Mouse (Mus musculus): ENCODE results near the gene Siah2. TPM values are rescaled to one million over a fixed set of nuclear protein-coding genes. Genes with fewer than 3 reads are reported as not detected.

Gene Siah2
- total RNA-seq (2017) = 16.8 to 20.9 TPM (median 20.6 TPM) in 3 replicates

GRCm38 (mm10) chr3:58691997-58692721, at the start of gene Siah2:
Gene Siah2, minus strand, starts transcription at chr3:58692400.
- ATAC-seq (replicated peaks; ENCODE audit: insufficient number of reproducible peaks, low FRiP score, low TSS enrichment, poor library complexity, severe bottlenecking) = peak; percentile 77

DNA sequence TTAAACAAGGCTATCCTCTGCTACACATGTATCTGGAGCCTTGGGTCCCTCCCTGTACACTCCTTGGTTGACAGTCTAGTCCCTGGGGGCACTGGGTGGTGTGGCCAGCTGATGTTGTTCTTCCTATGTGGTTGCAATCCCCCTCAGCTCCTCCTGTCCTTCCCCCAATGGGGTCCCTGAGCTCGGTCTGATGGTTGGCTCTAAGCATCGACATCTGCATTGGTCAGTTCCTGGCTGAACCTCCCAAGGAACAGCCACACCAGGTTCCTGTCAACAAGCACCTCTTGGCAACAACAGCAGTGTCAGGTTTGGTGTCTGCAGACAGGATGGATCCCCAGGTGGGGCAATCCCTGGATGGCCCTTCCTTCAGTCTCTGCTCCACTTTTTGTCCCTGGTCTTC, 47.3 kb upstream of the Siah2 start:
- ATAC-seq (replicated peaks; ENCODE audit: insufficient number of reproducible peaks, low FRiP score, low TSS enrichment, poor library complexity, severe bottlenecking) = no peak

DNA sequence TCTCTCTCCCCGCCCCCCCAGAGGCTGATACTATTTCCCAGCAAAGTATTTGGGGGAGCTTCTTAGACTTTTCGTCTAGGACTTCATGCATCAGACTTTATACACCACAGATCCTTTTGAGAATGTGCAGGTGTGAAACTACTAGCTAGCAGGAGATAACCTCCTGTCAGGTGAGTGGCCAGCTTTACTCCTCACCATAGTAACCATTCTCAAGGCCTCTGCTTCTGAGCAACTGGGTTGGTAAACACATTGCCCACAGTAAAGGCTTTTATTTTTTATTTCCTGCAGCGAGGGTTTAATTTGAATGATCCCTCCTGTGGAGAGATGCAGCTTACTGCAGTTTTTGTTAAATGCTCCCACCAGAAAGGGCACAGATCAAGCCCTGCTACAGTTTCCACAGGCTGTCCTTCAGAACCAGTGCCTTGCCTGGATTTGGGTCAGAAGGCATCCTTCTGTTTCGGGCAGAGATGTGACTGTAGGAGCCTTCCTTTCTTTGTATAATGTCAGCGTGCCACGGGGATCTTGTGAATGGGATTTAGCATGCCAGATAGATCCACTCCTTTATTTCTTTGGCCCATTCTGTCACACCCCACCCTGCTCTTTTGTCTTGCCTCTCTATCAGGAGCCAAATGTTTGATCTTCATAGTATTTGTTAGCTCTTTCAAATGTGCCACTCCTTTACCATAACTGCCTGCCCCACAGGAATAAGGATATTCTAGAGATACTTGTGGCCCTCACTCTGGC, 46.3 kb upstream of the Siah2 start:
- no peak for ATAC-seq (replicated peaks; ENCODE audit: insufficient number of reproducible peaks, low FRiP score, low TSS enrichment, poor library complexity, severe bottlenecking)

DNA sequence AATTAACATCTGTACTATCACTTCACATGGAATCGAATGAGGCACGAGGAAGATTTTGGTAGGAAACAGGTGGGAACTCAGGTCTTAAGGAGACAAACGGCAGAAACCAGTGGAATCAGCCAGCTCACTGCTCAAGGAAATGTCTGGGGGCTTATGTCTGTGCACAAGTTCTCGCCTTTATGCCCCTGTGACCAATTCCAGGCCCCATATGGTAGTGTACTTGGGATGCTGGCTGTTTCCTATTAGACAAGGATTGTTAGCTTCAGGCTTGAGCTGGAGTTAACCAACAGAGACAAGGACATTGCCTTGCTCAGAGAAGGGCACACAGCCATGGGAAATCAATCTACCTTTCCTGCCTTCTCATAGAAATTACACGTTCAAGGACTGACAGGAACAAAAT, 39.3 kb upstream of the Siah2 start:
- no peak for ATAC-seq (replicated peaks; ENCODE audit: insufficient number of reproducible peaks, low FRiP score, low TSS enrichment, poor library complexity, severe bottlenecking)

GRCm38 (mm10) chr3:58730580-58730979, 38.4 kb upstream of the Siah2 start:
- ATAC-seq (replicated peaks; ENCODE audit: insufficient number of reproducible peaks, low FRiP score, low TSS enrichment, poor library complexity, severe bottlenecking) = no peak

DNA sequence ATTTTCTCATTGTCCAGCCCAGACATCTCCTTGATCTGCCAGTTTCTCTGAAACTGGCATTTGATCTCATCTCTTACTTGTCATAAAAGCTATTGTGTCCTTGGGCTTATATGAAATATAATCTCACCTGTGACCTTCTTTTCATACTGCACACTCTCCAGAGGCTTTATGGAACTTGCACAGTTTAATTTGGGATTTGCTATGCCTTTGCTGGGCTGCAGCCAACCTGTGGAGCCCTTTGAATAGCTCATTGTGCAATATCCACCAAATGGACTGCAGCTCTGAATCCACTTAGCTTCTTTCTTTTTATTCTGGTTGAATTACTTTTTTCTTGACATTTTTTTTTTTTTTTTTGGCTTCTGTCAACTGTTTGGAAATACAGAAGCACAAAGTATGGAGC, 37.3 kb upstream of the Siah2 start:
- ATAC-seq (replicated peaks; ENCODE audit: insufficient number of reproducible peaks, low FRiP score, low TSS enrichment, poor library complexity, severe bottlenecking) = no peak

GRCm38 (mm10) chr3:58727601-58728000, 35.4 kb upstream of the Siah2 start:
- ATAC-seq (replicated peaks; ENCODE audit: insufficient number of reproducible peaks, low FRiP score, low TSS enrichment, poor library complexity, severe bottlenecking) = no peak

DNA sequence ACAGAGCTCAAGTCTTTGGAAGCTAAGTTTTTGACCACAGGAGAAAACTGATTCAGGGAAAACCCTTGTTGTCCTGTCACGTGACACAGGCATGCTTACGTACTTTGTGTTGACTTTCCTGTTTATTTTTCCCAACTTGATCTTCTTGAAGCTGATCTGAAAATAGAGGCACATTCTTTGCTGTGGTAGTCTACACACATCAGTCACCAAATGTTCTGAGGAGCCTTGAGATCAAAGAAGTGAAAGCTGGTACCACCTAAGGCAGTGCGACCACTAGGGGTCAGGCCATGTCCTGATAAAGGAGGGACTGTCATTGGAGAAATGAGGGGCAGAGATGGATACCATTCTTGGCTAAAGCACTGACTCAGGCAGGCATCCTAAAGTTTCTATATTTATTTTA, 34.8 kb upstream of the Siah2 start:
- ATAC-seq (replicated peaks; ENCODE audit: insufficient number of reproducible peaks, low FRiP score, low TSS enrichment, poor library complexity, severe bottlenecking) = no peak

GRCm38 (mm10) chr3:58726374-58726773, 34.2 kb upstream of the Siah2 start:
- no peak for ATAC-seq (replicated peaks; ENCODE audit: insufficient number of reproducible peaks, low FRiP score, low TSS enrichment, poor library complexity, severe bottlenecking)

DNA sequence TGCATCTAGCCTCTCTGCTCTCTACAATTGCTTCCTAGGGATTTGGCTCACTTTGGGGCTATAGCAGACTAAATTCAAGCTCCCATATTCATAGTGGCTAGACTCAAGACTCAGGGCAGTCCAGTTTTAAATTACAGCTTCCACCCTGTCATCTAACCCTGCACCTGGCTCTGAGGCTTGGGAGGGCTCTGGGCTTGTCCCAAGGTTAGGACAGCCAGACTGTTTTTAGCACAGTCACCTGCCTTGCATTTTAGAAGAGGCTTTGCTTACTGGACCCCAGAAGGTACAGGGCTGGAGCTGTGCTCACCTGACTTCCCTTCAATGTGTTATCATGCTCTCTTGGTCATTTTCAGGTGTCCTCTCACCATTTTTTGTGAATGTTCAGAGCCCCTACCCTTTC, 32.6 kb upstream of the Siah2 start:
- no peak for ATAC-seq (replicated peaks; ENCODE audit: insufficient number of reproducible peaks, low FRiP score, low TSS enrichment, poor library complexity, severe bottlenecking)

DNA sequence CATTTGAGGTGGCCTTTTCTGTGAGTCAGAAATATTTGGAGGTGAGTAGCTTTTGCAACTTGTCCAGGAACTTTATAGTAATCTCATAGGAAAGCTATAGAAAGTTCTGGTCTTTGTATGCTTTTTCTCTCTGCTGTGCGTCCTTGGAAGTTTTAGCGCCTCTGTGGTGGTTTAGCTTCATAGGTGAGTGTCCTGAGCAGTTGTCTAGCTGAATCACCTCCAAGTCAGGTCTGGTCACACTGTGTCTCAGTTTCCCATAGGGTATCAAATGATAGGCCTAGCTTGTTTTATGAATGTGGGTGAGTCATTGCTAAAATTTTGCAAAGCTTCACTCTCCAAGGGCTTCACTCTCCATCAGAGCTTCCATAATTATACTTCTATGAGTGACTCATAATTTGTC, 31.5 kb upstream of the Siah2 start:
- no peak for ATAC-seq (replicated peaks; ENCODE audit: insufficient number of reproducible peaks, low FRiP score, low TSS enrichment, poor library complexity, severe bottlenecking)

DNA sequence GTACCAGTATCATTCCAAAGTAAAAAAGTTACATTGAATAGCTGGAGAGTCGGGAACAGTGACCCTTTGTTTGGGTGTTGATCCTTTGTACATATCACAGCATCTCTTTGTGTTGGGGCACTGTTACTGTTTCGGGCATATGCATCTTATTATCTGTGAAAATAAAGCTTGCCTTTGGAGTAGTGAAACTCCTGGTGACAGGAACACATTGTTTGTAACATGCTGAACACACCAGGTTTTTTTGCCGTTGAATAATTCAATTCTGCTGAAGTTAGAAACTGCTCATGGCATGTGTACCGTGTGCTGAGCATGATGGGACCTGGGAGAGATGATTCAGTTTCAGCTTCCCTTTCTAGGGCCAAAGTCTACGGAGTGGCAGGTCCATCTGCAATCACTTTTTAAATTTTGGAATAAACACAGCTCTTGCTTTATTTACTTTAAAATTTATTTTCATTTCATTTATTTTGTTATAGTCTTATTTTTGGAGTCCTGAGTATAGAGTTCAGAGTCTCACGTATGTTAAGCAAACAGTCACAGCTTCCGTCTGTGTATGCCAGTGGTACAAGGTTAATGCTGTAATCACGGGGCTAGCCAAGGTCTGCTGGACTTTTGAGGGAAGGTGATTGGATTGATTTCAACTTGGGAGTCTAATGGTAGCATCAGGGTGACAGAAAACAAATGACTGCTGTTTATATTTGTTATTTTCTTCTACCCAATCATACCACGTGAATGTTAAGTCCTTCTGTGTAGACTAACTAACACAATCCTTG, 27.4 kb upstream of the Siah2 start:
- ATAC-seq (replicated peaks; ENCODE audit: insufficient number of reproducible peaks, low FRiP score, low TSS enrichment, poor library complexity, severe bottlenecking) = no peak

- no peak for ATAC-seq (replicated peaks; ENCODE audit: insufficient number of reproducible peaks, low FRiP score, low TSS enrichment, poor library complexity, severe bottlenecking)
Observed at GRCm38 (mm10) chr3:58716705-58717104, 24.5 kb upstream of the Siah2 start.

GRCm38 (mm10) chr3:58714767-58715166, 22.6 kb upstream of the Siah2 start:
- no peak for ATAC-seq (replicated peaks; ENCODE audit: insufficient number of reproducible peaks, low FRiP score, low TSS enrichment, poor library complexity, severe bottlenecking)

DNA sequence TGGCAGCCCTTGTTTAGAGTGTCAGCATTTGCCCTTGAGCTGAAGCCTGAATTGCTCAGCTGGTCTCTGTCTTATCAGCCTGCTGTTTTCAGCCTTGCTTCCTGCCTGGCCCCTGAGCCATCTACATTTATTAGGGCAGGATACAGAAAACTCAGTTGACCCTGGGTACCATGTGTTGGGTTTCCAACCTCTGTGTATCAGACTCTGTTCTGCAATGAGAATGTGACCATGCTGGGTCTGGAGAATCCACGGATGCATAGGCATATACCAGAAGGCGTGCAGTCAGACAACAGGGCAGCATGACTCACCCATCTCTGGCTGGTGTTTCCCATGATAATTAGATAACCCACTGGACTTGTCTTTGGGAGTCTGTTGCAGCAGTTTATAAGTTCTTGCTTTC, 21.8 kb upstream of the Siah2 start:
- ATAC-seq (replicated peaks; ENCODE audit: insufficient number of reproducible peaks, low FRiP score, low TSS enrichment, poor library complexity, severe bottlenecking) = no peak

- no peak for ATAC-seq (replicated peaks; ENCODE audit: insufficient number of reproducible peaks, low FRiP score, low TSS enrichment, poor library complexity, severe bottlenecking)
Observed at GRCm38 (mm10) chr3:58713191-58713590, 21.0 kb upstream of the Siah2 start.

GRCm38 (mm10) chr3:58704547-58704946, 12.3 kb upstream of the Siah2 start:
- no peak for ATAC-seq (replicated peaks; ENCODE audit: insufficient number of reproducible peaks, low FRiP score, low TSS enrichment, poor library complexity, severe bottlenecking)

- no peak for ATAC-seq (replicated peaks; ENCODE audit: insufficient number of reproducible peaks, low FRiP score, low TSS enrichment, poor library complexity, severe bottlenecking)
Observed at GRCm38 (mm10) chr3:58703748-58704147, 11.5 kb upstream of the Siah2 start.

GRCm38 (mm10) chr3:58702329-58702728, 10.1 kb upstream of the Siah2 start:
- no peak for ATAC-seq (replicated peaks; ENCODE audit: insufficient number of reproducible peaks, low FRiP score, low TSS enrichment, poor library complexity, severe bottlenecking)

DNA sequence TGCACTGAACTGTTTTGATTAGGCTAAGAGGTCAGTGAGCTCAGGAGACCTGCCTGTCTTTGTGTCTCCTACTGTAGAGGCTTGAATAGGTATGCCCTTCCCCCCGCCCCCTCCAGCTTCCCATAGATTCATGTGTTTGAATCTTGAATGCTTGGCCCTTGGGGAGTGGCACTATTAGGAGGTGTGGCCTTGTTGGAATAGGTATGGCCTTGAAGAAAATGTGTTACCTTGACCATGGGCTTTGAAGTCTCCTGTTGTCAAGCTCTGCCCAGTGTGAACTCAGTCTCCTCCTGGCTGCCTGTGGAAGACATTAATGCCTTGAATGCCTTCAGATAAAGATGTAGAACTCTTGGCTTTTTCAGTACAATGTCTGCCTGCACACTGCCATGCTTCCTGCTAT, 9.2 kb upstream of the Siah2 start:
- no peak for ATAC-seq (replicated peaks; ENCODE audit: insufficient number of reproducible peaks, low FRiP score, low TSS enrichment, poor library complexity, severe bottlenecking)

Data from monocyte, adult 5-6 weeks (primary cell).